Mouse (Mus musculus) midbrain, postnatal 0 days (tissue): ENCODE data around the gene Olfr1431. TPM values are rescaled to one million over a fixed set of nuclear protein-coding genes. Genes with fewer than 3 reads are reported as not detected.
"Not testable (repeated sequence)": the region's sequence is repeated elsewhere in the genome, so short reads cannot be mapped to it uniquely, and the experiment has no call there.

Experiments
- ATAC-seq: fragments of 200-750 bp; cut with Nextera tagmentation; 2 replicates; pipeline ENCODE4 v1.8.0; 2017; ENCODE audit warnings: moderate number of reproducible peaks, mild to moderate bottlenecking, moderate TSS enrichment, moderate library complexity; ENCODE audit not compliant: low FRiP score
- DNase-seq: peaks from one replicate; pipeline ENCODE4 v3.0.0-alpha.2; 2015; ENCODE audit warnings: low spot score
- H3K27ac ChIP-seq: fragments of 300-500 bp; sonication (generic); 2 replicates; pipeline ENCODE4 v1.5.1; 2014; ENCODE audit warnings: low read depth, mild to moderate bottlenecking, low read length, mixed read lengths
- H3K27me3 ChIP-seq: fragments of 300-500 bp; sonication (generic); 2 replicates; pipeline ENCODE4 v1.6.1; 2014; ENCODE audit warnings: low read length, control low read depth, mixed read lengths; ENCODE audit not compliant: insufficient read depth
- H3K36me3 ChIP-seq: fragments of 300-500 bp; sonication (generic); 2 replicates; pipeline ENCODE4 v1.6.1; 2014; ENCODE audit warnings: low read length, control low read depth, mixed read lengths; ENCODE audit not compliant: insufficient read depth
- H3K4me1 ChIP-seq: fragments of 300-500 bp; sonication (generic); 2 replicates; pipeline ENCODE4 v1.6.1; 2014; ENCODE audit warnings: mild to moderate bottlenecking, control low read depth, antibody characterized with exemption, low read length, mixed read lengths; ENCODE audit not compliant: insufficient read depth
- H3K4me2 ChIP-seq: fragments of 300-500 bp; sonication (generic); 2 replicates; pipeline ENCODE4 v1.6.1; 2014; ENCODE audit warnings: low read depth, mild to moderate bottlenecking, low read length, mixed read lengths; ENCODE audit not compliant: poor library complexity, severe bottlenecking
- H3K4me3 ChIP-seq: fragments of 300-500 bp; sonication (generic); 2 replicates; pipeline ENCODE4 v1.5.1; 2014; ENCODE audit warnings: low read depth, mild to moderate bottlenecking, low read length, moderate library complexity
- H3K9ac ChIP-seq: fragments of 300-500 bp; sonication (generic); replicated peaks from 2 replicates; pipeline ENCODE4 v1.6.1; 2014; ENCODE audit warnings: mild to moderate bottlenecking, low read length, moderate library complexity, mixed read lengths; ENCODE audit not compliant: poor library complexity, severe bottlenecking
- H3K9me3 ChIP-seq: fragments of 300-500 bp; sonication (generic); 2 replicates; pipeline ENCODE4 v1.6.1; 2016; ENCODE audit warnings: low read length, control low read depth
- CTCF ChIP-seq: IDR thresholded peaks from 2 replicates; pipeline ENCODE4 v1.5.1; 2016; ENCODE audit warnings: antibody characterized with exemption, mild to moderate bottlenecking
- WGBS: fragments of 180-500 bp; shearing (Covaris S2); extraction: QIAGEN DNeasy Blood & Tissue Kit; methylation state at CpG from one replicate; pipeline ENCODE4 v1.1.7; 2014; 5-methylcytosine and 5-hydroxymethylcytosine counted together
- polyA plus RNA-seq: library from polyadenylated mRNA; unstranded; fragments of >200 nt; fragmentation: Nextera tagmentation; extraction: Ambion mirVana; gene quantifications from 2 replicates; pipeline ENCODE4 v1.2.1, GENCODE M21; 2015
- total RNA-seq: library from RNA; depleted of rRNA; stranded (reverse); fragments of >200 nt; gene quantifications from 2 replicates; pipeline ENCODE4 v1.2.3, GENCODE M21; 2014; rRNA removed

Gene Olfr1431
- not detected in 2 replicates for total RNA-seq
- not detected in 2 replicates for polyA plus RNA-seq

DNA sequence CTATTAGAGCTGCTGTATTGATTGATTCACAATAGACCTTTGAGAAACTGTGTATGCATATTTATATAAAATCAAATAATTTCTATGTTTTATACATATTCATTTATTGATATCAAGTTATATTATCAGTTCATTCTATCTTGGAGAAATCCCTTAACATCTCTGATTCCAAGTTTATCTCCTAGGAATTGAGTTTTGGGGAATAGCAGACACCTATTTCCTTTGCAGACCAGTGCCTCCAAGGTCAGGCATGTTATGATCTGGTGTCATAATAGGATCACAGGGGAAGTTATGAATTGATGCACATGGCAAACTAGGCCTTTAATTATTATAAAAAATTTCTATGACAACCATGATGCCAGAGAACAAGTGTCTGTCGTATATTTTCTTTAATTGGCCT is at the start of gene Olfr1431:
Gene Olfr1431 (plus strand): TSS at position 301 of the 400 bp plus-strand sequence.
- WGBS, result 79% methylated on average over 1 of the region's 1 CpGs

DNA sequence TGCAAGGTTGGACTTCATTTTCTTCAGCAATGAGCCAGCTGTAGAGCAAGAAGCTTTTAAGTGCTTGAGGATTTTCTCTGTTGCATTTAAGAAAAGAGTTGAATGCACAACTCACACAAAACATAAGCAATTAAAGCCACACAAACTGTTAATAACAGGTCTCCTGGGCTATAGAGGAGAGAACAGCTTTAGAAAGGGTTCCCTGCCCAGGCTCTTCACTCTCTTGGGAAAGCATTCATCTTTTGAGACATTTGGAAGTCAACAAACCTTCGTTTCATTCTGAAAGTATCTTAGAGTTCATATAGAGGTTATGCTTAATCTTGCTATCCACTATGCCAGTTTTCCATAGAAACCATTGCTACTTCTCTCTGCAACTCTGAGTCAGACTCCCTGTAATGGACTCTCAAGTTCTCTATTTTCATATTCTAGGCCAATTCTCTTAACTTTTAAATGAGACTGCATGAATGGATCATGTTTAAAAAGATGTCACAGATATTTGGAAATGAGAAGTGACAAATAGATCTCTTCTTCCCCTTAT is 30.3 kb upstream of the Olfr1431 start, which contains the start of gene Olfr1555-ps1:
Gene Olfr1555-ps1 (minus strand): TSS at position 51 of the 538 bp plus-strand sequence.
- H3K27me3 ChIP-seq, H3K4me3 ChIP-seq, DNase-seq, ATAC-seq, H3K4me2 ChIP-seq, H3K4me1 ChIP-seq, H3K9ac ChIP-seq, H3K27ac ChIP-seq, H3K9me3 ChIP-seq, H3K36me3 ChIP-seq: not testable (repeated sequence)
- 50% methylated on average over 1 of the region's 1 CpGs for WGBS

More for the DNA sequence above, at the start of gene Olfr1431:
- Histone ChIP-seq H3K4me2 (no peak within 1 kb of the TSS), H3K27ac (no peak within 1 kb of the TSS), H3K9me3 (0 out of 2 replicates have a peak, but pooled peaks cover 4% of the 10 kb centered on the region), H3K4me3 (no peak within 1 kb of the TSS), H3K27me3 (no peaks in the 10 kb centered on the region), H3K9ac (no peak within 1 kb of the TSS), H3K36me3 (no peaks in the 10 kb centered on the region), H3K4me1 (no peaks in the 10 kb centered on the region)
- no peak for ATAC-seq
- no peak for TF ChIP-seq CTCF
- no peak for DNase-seq

DNA sequence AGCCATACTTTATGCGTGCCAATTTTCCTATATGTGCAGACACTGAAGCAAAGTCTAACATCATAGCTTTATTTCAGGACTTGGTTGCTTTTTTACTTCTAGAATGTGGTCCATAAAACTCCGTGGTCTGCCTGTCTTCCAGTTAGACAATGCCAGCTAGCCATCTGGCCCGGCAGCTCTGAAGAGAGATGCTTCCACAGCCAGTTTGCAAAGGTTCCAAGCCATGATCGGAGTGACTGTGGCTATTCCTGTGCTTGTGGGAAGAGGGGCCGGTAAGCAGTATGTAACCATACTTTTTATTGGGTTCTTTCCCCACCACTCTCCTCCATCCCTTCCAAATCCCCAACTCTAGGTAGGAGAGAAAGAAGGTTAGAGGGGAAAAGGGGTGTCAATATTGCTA is 25.0 kb upstream of the Olfr1431 start:
- not testable (repeated sequence) for H3K4me2 ChIP-seq, H3K27ac ChIP-seq, H3K4me3 ChIP-seq, H3K9me3 ChIP-seq, H3K9ac ChIP-seq, H3K27me3 ChIP-seq, H3K4me1 ChIP-seq, H3K36me3 ChIP-seq, ATAC-seq, DNase-seq
- WGBS, result 86% methylated on average over 5 of the region's 5 CpGs

DNA sequence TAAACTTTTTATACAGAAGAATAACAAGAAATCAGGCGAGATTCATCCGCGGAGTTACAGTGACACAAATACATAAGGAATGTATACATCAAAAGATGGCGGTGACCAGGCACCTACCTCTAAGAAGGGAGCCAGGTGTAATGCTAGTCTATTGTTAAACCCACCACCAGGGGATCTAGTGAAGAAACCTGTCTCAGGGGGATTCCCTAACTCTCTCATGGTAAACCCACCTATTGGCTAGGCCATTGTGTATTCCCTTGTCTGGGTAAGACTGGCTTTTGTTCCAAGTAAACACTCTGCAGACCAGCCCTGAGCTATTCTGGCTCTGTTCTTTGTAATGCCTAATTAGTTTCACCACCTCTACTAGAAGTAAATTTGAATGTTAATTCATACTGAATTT is 1.4 kb upstream of the Olfr1431 start:
- 82% methylated on average over 4 of the region's 4 CpGs for WGBS
- not testable (repeated sequence) for H3K27ac ChIP-seq, ATAC-seq, H3K4me2 ChIP-seq, H3K27me3 ChIP-seq, H3K4me3 ChIP-seq, H3K9me3 ChIP-seq, H3K36me3 ChIP-seq, H3K9ac ChIP-seq, DNase-seq, H3K4me1 ChIP-seq

DNA sequence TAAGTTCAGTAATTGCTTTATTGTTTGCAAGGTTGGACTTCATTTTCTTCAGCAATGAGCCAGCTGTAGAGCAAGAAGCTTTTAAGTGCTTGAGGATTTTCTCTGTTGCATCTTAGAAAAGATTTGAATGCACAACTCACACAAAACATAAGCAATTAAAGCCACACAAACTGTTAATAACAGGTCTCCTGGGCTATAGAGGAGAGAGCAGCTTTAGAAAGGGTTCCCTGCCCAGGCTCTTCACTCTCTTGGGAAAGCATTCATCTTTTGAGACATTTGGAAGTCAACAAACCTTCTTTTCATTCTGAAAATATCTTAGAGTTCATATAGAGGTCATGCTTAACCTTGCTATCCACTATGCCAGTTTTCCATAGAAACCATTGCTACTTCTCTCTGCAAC is 32.1 kb downstream of the Olfr1431 start, which contains the start of gene Olfr1432:
Gene Olfr1432 (minus strand): TSS at position 101 of the 400 bp plus-strand sequence.
- H3K4me3 ChIP-seq, result not testable (repeated sequence)

DNA sequence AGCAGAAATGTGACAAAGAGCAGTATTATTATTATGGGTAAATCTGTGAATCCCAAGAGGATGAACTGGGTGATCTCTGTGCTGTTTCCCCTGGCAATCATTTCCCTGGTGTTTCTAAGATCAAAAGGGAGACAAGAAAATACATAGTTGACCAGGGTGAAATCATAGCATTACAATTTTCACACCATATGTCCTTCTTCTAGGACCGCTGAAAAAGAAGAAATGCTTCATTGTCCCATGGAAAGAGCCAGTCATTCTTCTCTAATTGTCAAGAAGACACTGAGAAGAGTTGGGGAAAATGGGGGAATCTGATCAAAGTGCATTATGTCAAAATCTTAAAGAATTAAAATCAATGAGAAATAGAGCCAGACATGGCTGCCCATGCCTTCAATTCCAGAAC is 41.1 kb downstream of the Olfr1431 start, which contains the start of gene Olfr262:
Gene Olfr262 (minus strand): TSS at position 101 of the 400 bp plus-strand sequence.
- H3K4me3 ChIP-seq, result no peak within 1 kb of the TSS
- DNase-seq (no peak), ATAC-seq (no peak)
- H3K9ac ChIP-seq, result no peak within 1 kb of the TSS
- H3K4me2 ChIP-seq, result no peak within 1 kb of the TSS
- no peaks in the 10 kb centered on the region for H3K9me3 ChIP-seq
- no peak within 1 kb of the TSS for H3K27ac ChIP-seq
- no peaks in the 10 kb centered on the region for H3K4me1 ChIP-seq
- no peak for TF ChIP-seq CTCF
- 85% methylated on average over 1 of the region's 1 CpGs for WGBS
- H3K36me3 ChIP-seq, result no peaks in the 10 kb centered on the region
- no peaks in the 10 kb centered on the region for H3K27me3 ChIP-seq

More for the DNA sequence above, 32.1 kb downstream of the Olfr1431 start, which contains the start of gene Olfr1432:
- not testable (repeated sequence) for H3K27ac ChIP-seq, H3K9me3 ChIP-seq, H3K27me3 ChIP-seq, ATAC-seq, H3K36me3 ChIP-seq, H3K4me2 ChIP-seq, H3K4me1 ChIP-seq, H3K9ac ChIP-seq, DNase-seq
